Mouse (Mus musculus): ENCODE data around the gene Dock6. TPM values are rescaled to one million over a fixed set of nuclear protein-coding genes. Genes with fewer than 3 reads are reported as not detected.

Dock6 gene
- polyA plus RNA-seq, 1 experiment from 2014 or later = 37.4 TPM

GRCm38 (mm10) chr9:21760155-21761088 lies 92.0 kb downstream of the Dock6 start, which contains the start of gene Spc24:
Gene Spc24 (minus strand): TSS chr9:21760303.
- peak; percentile 95 for DNase-seq (ENCODE audit: low spot score)
- WGBS = under 1% methylated on average over 51 of the region's 54 CpGs
- Histone ChIP-seq H3K27ac (replicated peaks; ENCODE audit: low read depth, low read length) (peak within 1 kb of the TSS; percentile 47; the same call in 1 of the 2 replicates), H3K36me3 (ENCODE audit: control insufficient read depth, insufficient read depth, low read length) (peaks cover 7% of the 10 kb centered on the region; the same call in 1 of the 2 replicates), H3K4me1 (ENCODE audit: control insufficient read depth, insufficient read depth, low read length) (peaks cover 7% of the 10 kb centered on the region; the same call in 1 of the 2 replicates), H3K9ac (ENCODE audit: low read length) (peak within 1 kb of the TSS; percentile 87), H3K27me3 (ENCODE audit: control insufficient read depth, insufficient read depth, low read length) (no peaks in the 10 kb centered on the region), H3K4me2 (ENCODE audit: low read depth, severe bottlenecking) (peak within 1 kb of the TSS; percentile 46), H3K4me3 (ENCODE audit: low read depth, low read length) (peak within 1 kb of the TSS; percentile 94), H3K9me3 (ENCODE audit: control insufficient read depth, low read length) (no peaks in the 10 kb centered on the region)
- peak; percentile 94 for ATAC-seq (ENCODE audit: insufficient number of reproducible peaks, low FRiP score, low TSS enrichment, low read depth)

- ATAC-seq (ENCODE audit: insufficient number of reproducible peaks, low FRiP score, low TSS enrichment, low read depth) (no peak; the same call in 1 of the 2 replicates), DNase-seq (ENCODE audit: low spot score) (no peak)
- Histone ChIP-seq H3K4me3 (ENCODE audit: low read depth, low read length) (peak overlapping the region; percentile 94), H3K27me3 (ENCODE audit: control insufficient read depth, insufficient read depth, low read length) (no peaks in the 10 kb centered on the region), H3K9ac (ENCODE audit: low read length) (peak overlapping the region; percentile 87), H3K27ac (replicated peaks; ENCODE audit: low read depth, low read length) (no peak overlapping the region; the same call in 1 of the 2 replicates), H3K36me3 (ENCODE audit: control insufficient read depth, insufficient read depth, low read length) (peaks cover 7% of the 10 kb centered on the region; the same call in 1 of the 2 replicates), H3K4me1 (ENCODE audit: control insufficient read depth, insufficient read depth, low read length) (peaks cover 7% of the 10 kb centered on the region; the same call in 1 of the 2 replicates), H3K4me2 (ENCODE audit: low read depth, severe bottlenecking) (peak overlapping the region; percentile 46), H3K9me3 (ENCODE audit: control insufficient read depth, low read length) (no peaks in the 10 kb centered on the region)
- WGBS = under 1% methylated on average over 20 of the region's 20 CpGs
Measured at GRCm38 (mm10) chr9:21759718-21760117, 92.7 kb downstream of the Dock6 start.

GRCm38 (mm10) chr9:21758576-21759529 lies 93.6 kb downstream of the Dock6 start:
- ATAC-seq (ENCODE audit: insufficient number of reproducible peaks, low FRiP score, low TSS enrichment, low read depth) (no peak), DNase-seq (ENCODE audit: low spot score) (no peak)
- 57% methylated on average over 14 of the region's 14 CpGs for WGBS
- no peaks in the 10 kb centered on the region for H3K9me3 ChIP-seq (ENCODE audit: control insufficient read depth, low read length)
- peak overlapping the region; percentile 46 for H3K4me2 ChIP-seq (ENCODE audit: low read depth, severe bottlenecking)
- peaks cover 7% of the 10 kb centered on the region; the same call in 1 of the 2 replicates for H3K4me1 ChIP-seq (ENCODE audit: control insufficient read depth, insufficient read depth, low read length)
- H3K27ac ChIP-seq (replicated peaks; ENCODE audit: low read depth, low read length) = no peak overlapping the region
- peak overlapping the region; percentile 94 for H3K4me3 ChIP-seq (ENCODE audit: low read depth, low read length)
- H3K36me3 ChIP-seq (ENCODE audit: control insufficient read depth, insufficient read depth, low read length) = peaks cover 7% of the 10 kb centered on the region; the same call in 1 of the 2 replicates
- peak overlapping the region; percentile 87; the same call in 1 of the 2 replicates for H3K9ac ChIP-seq (ENCODE audit: low read length)
- H3K27me3 ChIP-seq (ENCODE audit: control insufficient read depth, insufficient read depth, low read length) = no peaks in the 10 kb centered on the region

- H3K4me3 ChIP-seq (ENCODE audit: low read depth, low read length) = no peak overlapping the region
- no peak for DNase-seq (ENCODE audit: low spot score)
- H3K36me3 ChIP-seq (ENCODE audit: control insufficient read depth, insufficient read depth, low read length) = peaks cover 7% of the 10 kb centered on the region; the same call in 1 of the 2 replicates
- H3K4me1 ChIP-seq (ENCODE audit: control insufficient read depth, insufficient read depth, low read length) = peaks cover 9% of the 10 kb centered on the region; the same call in 1 of the 2 replicates
- H3K9me3 ChIP-seq (ENCODE audit: control insufficient read depth, low read length) = no peaks in the 10 kb centered on the region
- no peak overlapping the region for H3K27ac ChIP-seq (replicated peaks; ENCODE audit: low read depth, low read length)
- WGBS = 86% methylated on average over 13 of the region's 13 CpGs
- no peak overlapping the region for H3K9ac ChIP-seq (ENCODE audit: low read length)
- ATAC-seq (ENCODE audit: insufficient number of reproducible peaks, low FRiP score, low TSS enrichment, low read depth) = no peak
- H3K4me2 ChIP-seq (ENCODE audit: low read depth, severe bottlenecking) = no peak overlapping the region
- H3K27me3 ChIP-seq (ENCODE audit: control insufficient read depth, insufficient read depth, low read length) = no peaks in the 10 kb centered on the region
Measured at GRCm38 (mm10) chr9:21754516-21755321, 97.7 kb downstream of the Dock6 start.

- no peak overlapping the region for H3K4me3 ChIP-seq (ENCODE audit: low read depth, low read length)
- H3K36me3 ChIP-seq (ENCODE audit: control insufficient read depth, insufficient read depth, low read length) = peaks cover 9% of the 10 kb centered on the region; the same call in 1 of the 2 replicates
- no peak for DNase-seq (ENCODE audit: low spot score)
- no peak for ATAC-seq (ENCODE audit: insufficient number of reproducible peaks, low FRiP score, low TSS enrichment, low read depth)
- no peak overlapping the region for H3K27ac ChIP-seq (replicated peaks; ENCODE audit: low read depth, low read length)
- WGBS = 82% methylated on average over 2 of the region's 2 CpGs
- no peak overlapping the region for H3K9ac ChIP-seq (ENCODE audit: low read length)
- H3K4me2 ChIP-seq (ENCODE audit: low read depth, severe bottlenecking) = no peak overlapping the region
- H3K27me3 ChIP-seq (ENCODE audit: control insufficient read depth, insufficient read depth, low read length) = no peaks in the 10 kb centered on the region
- H3K9me3 ChIP-seq (ENCODE audit: control insufficient read depth, low read length) = no peaks in the 10 kb centered on the region
- H3K4me1 ChIP-seq (ENCODE audit: control insufficient read depth, insufficient read depth, low read length) = peaks cover 8% of the 10 kb centered on the region; the same call in 1 of the 2 replicates
Measured at GRCm38 (mm10) chr9:21754003-21754402, 98.4 kb downstream of the Dock6 start.

- H3K4me1 ChIP-seq (ENCODE audit: control insufficient read depth, insufficient read depth, low read length) = 0 out of 2 replicates have a peak, but pooled peaks cover 2% of the 10 kb centered on the region
- H3K4me3 ChIP-seq (ENCODE audit: low read depth, low read length) = no peak overlapping the region
- ATAC-seq (ENCODE audit: insufficient number of reproducible peaks, low FRiP score, low TSS enrichment, low read depth) (no peak), DNase-seq (ENCODE audit: low spot score) (no peak)
- no peak overlapping the region for H3K27ac ChIP-seq (replicated peaks; ENCODE audit: low read depth, low read length)
- WGBS = 55% methylated on average over 10 of the region's 10 CpGs
- no peaks in the 10 kb centered on the region for H3K27me3 ChIP-seq (ENCODE audit: control insufficient read depth, insufficient read depth, low read length)
- peaks cover 22% of the 10 kb centered on the region for H3K36me3 ChIP-seq (ENCODE audit: control insufficient read depth, insufficient read depth, low read length)
- H3K9ac ChIP-seq (ENCODE audit: low read length) = no peak overlapping the region
- no peak overlapping the region for H3K4me2 ChIP-seq (ENCODE audit: low read depth, severe bottlenecking)
- H3K9me3 ChIP-seq (ENCODE audit: control insufficient read depth, low read length) = no peaks in the 10 kb centered on the region
Measured at GRCm38 (mm10) chr9:21752252-21752792, 100.1 kb downstream of the Dock6 start.

- H3K4me3 ChIP-seq (ENCODE audit: low read depth, low read length) = no peak overlapping the region
- 0 out of 2 replicates have a peak, but pooled peaks cover 2% of the 10 kb centered on the region for H3K4me1 ChIP-seq (ENCODE audit: control insufficient read depth, insufficient read depth, low read length)
- no peak for DNase-seq (ENCODE audit: low spot score)
- H3K9me3 ChIP-seq (ENCODE audit: control insufficient read depth, low read length) = no peaks in the 10 kb centered on the region
- 73% methylated on average over 6 of the region's 6 CpGs for WGBS
- no peak for ATAC-seq (ENCODE audit: insufficient number of reproducible peaks, low FRiP score, low TSS enrichment, low read depth)
- no peak overlapping the region for H3K27ac ChIP-seq (replicated peaks; ENCODE audit: low read depth, low read length)
- no peak overlapping the region for H3K9ac ChIP-seq (ENCODE audit: low read length)
- peaks cover 25% of the 10 kb centered on the region for H3K36me3 ChIP-seq (ENCODE audit: control insufficient read depth, insufficient read depth, low read length)
- H3K27me3 ChIP-seq (ENCODE audit: control insufficient read depth, insufficient read depth, low read length) = no peaks in the 10 kb centered on the region
- H3K4me2 ChIP-seq (ENCODE audit: low read depth, severe bottlenecking) = no peak overlapping the region
Measured at GRCm38 (mm10) chr9:21751347-21751746, 101.1 kb downstream of the Dock6 start.
